Mouse (Mus musculus): Measurements from ENCODE around the gene 9130230L23Rik.

Gene 9130230L23Rik

DNA sequence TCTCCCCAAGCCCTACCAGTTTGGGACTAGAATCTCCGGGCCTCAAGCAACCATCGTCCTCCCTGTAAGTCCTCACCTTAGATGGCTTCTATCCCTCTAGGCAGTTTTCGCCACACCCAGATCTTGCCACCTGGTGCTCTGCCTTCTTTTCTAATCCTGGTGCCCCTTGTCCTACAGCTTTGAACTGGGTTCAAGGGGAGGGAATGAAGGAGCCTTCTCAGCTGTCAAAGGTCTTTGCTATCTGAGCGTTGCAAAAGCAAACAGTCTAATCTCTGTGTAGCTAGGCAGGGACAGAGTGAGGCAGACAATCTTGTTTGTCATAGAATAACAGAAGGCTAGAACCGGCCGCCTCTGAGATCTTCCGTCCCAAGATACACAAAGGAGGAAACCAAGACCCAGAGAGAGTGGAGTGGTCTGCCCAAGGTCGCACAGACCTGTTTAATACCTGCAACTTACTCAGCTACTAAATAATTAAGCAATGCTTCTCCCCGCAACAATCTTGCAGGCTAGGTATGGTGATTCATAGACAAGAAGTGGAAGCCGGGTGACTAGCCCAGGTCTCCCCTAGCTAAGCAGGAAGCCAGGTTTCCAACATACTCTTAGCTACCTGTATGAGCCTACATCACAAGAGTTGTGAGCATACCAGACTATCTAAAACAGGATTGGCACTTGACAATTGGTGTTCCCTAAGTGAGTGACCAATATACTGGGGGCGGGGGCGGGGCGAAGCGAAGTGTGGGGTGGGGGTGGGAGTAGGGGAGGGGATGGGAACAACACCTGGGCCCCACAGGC, at the start of gene 9130230L23Rik:
TSS of gene 9130230L23Rik (minus strand) at position 152 of the 792 bp plus-strand sequence.
- DNase-seq (ENCODE audit: low spot score), result peak; percentile 19

DNA sequence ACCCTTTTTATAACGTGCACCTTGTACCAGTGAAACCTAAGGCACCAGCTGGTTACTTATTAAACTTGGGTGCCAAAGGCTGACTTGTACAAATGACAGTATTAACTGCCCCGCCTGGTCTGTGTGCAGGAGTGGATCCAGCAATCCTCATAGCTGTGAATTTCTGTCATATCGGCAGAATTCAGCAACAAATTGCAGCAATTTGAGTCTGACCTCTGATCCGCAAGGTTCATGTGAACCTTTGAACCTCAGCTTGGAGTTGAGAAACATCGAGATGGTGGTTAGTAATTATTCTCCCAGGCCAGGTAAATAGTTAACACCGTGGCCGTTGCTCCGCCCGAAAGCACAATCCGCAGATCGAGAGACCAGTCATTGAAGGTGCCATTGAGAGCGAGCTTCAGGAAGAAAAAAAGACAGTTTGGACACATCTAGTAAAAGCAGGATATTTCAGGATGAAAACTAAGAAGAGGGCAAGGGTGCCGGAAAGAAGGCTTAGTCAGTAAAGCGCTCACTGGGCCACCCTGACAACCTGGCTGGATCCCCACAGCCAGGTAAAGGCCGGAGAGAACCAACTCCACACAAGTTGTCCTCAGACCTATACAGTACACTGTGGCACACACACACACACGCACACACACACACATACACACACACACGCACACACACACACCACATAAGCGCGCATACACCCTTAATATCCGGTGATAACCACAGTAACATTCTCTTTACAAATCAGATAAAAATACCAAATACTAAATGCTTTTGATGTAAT, 48.9 kb upstream of the 9130230L23Rik start:
- no peak for DNase-seq (ENCODE audit: low spot score)

DNA sequence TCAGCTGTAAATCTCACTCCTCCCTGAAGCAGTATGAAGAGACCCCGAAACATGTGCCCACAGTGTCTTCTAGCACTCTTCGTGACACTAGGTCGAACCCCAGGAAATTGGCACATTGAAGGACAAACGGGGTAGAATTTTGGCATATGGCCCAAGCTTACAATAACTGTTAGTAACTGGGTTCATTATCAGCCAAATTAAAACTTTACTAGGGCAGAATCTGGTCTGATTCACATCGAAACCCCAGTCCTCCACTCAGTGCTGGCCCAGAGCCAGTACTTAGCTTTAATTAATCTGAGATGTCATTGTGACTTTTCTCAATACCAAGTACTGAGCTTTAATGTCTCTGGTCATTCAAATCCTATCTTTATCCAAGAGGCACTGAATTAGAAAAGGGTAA, 46.8 kb upstream of the 9130230L23Rik start:
- no peak for DNase-seq (ENCODE audit: low spot score)

DNA sequence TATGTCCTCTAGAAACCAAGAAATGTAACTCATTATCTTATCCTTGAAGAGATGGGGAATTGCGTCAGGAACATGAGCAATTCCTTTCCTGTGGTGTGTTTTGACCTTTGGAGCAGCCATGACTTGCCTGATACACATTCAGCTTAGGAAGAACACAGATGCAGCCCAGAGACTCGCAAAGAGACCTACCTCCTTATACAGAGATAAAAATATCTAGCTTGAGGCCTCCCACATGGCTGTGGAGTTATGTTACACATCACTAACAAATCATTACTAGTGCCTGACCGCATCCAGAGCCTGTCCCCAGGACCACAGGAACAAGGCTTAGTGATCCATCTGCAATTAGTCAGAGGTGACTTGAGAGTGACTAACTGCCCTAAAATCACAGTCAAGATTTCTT, 42.3 kb upstream of the 9130230L23Rik start:
- DNase-seq (ENCODE audit: low spot score), result no peak

DNA sequence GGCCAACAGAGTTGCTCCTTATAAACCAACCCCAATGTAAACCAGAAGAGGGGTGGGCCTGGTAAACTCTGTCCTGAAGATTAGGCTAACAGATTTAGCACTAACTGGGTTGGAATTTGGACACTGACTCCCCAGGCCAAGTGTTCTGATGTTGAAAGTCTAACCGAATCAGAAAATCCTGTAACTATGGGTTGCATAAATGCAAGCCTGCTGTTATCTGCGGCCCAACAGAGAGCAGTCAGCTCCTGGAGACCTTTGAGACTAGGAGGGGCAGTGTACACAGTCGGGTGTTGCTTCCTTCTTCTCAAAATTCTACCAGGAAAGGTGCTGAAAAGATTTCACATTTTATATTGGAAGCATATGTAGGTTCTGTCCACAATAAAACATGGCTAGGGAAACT, 39.8 kb upstream of the 9130230L23Rik start:
- no peak for DNase-seq (ENCODE audit: low spot score)

DNA sequence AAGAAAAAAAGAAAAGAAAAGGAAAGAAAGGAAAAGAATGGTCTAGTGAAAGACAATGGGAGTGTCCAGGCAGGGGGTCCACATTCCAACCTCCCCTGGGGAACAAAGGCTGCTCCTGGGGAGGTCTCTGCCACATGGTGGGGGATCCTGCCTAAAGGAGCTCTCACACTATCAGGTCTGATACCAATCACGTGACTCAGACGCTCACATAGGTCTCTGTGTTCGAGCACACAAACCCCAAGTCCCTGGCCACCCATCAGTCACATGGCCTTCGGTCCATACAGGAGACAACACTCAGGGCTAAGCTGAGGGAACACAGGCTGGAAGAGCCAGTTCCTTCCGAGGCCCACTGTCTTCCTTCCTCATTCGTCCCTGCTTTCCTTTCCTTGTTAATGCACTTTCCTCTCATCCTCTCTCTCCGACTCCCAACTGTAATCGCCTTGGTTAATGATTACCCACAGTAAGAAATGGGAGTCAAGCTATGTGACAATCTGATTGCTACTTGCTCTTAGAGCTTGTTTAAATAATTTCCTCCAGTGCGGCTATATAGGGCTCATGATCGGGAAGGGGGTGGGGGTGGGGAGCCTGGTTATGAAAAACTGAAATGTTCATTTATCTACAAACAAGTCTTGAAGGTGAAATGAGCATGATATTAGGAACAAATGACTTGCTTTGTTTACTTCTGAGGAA, 38.7 kb upstream of the 9130230L23Rik start:
- DNase-seq (ENCODE audit: low spot score), result no peak

DNA sequence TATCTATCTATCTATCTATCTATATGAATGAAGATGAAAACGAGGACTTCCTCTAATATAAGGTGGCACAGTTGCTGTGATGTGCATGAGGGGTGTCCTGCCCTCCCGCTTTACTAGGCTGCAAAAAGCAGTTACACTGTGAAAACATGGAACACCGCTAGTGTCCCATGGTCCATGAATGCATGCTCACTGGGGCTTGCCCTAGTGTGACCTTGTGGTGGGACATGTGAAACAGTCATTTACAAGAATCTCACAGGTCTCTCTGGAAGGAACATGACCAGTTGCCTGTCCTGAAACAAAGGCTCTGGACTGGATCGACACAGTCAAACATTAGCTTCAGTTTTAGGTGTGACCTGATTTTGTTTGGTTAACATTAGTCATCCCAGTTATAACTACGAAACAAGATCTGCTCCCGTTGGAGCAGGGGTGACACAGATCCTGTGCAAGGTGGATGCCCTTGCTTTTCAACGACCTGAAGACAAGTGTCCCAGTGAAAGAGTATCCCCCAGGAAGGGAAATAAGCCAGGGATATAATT, 36.7 kb upstream of the 9130230L23Rik start:
- no peak for DNase-seq (ENCODE audit: low spot score)

DNA sequence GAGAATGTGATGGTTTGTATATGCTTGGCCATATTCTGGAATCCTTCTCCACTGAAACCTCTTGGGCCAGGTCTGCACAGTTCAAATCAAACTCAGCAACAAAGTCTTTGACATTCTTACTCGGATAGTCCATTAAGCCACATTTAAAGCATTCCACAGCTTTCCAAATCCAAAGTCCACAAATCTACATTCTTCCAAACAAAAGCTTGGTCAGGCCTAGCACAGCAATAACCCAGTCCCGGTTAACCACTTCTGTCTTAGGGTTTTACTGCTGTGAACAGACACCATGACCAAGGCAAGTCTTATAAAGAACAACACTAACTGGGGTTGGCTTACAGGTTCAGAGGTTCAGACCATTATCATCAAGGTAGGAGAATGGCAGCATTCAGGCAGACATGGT, 35.7 kb upstream of the 9130230L23Rik start:
- no peak for DNase-seq (ENCODE audit: low spot score)

DNA sequence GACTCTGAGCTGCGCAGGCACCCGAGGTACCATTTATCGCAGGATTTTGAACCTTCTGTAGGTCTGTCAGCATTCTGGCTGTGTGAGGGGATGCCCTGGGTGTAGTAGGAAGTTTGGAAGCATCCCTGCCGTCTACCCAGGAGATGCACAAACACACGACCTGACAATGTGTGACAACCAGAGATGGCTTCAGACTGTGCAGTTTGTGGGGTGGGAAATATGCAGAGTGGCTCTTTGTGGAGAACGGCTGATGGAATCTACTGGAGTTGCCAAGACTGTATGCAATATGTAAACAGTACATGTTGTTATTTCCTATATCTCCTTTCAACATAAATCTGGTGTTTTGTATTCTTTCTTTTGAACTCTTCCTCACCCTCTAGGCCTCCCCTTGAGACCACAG, 33.0 kb upstream of the 9130230L23Rik start:
- no peak for DNase-seq (ENCODE audit: low spot score)

DNA sequence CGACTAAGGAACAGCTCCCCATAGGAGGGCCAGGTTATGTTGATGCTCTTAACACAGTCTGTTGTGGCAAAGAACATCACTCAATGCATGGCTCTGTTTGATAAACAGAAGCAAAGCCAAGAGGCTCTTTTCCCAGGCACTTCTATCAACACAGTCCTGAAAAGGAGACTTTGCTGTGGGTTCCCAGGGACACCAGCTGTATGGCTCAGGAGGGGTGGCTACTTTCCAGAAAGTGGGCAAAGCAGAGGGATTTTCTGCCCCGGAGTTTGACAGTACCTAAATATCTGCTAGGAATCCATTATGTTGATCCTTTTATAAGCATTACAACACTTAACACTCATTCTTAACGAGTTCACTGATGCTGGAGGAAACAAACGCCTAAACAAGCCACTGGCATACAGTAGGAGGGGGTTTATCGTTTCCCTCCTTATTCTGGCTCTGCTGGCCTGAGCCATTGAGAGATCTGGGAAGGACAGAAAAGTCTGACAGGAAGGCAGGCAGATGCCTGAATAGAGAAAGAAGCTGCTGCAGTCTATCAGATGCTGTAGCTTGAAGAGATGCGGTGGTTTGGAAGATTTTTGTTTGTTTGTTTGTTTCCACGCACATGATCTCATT, 32.5 kb upstream of the 9130230L23Rik start:
- DNase-seq (ENCODE audit: low spot score), result no peak

DNA sequence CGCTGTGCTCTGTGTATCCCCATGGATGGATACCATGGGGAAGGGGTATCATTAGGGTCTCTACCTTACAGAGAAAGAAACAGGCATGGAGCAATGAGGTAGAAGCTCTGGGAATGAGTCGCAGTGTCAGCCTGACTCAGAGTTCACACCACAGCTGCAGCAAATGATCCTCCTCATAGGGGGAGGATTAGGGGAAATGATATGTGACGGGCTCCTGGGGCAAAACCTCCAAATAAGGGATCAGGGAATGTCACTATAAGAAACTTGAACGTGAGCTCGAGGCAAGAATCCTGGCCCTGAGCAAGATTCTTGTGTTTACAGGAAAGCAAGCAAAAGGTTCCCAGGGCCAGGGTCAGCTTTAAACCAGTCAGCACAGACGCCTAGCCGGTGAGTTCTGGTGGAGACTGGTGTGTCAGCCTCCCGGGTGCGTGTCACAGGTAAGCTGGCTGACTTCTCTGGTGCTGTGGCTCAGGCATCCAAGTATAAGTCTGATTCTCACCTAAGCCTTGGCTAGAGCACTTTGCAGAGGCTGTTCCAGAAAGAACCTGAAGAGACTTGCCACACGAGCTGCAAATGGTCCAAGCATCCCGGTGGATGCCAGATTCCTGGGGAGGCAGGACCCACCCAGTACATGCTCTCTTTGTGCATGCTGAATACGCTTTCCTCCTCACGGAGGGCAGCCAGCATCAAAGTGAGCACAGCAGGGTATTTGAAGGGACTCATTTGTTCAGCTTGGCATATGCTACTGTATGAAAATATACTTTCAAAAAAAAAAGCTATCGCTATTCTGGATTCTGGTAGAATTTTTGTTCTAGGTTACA, 30.5 kb upstream of the 9130230L23Rik start:
- no peak for DNase-seq (ENCODE audit: low spot score)

DNA sequence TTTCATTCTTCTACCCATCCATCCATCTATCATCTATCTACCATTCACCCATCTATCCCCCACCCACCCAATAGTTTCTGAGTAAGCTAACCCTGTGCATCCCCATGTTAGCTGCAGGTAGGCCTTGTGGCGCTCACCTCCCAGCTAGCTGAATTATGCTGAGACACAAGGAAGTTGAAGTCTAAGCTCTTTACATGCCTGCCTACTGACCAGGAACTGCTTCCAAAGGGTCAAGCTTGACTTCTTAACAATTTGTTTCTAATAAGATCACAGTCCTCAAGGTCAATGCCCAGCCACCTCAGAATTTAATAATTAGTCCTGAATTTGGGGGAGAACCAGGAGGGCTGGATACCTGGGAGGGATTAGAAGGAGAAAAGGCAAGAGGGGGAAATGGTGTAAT, 28.7 kb upstream of the 9130230L23Rik start:
- DNase-seq (ENCODE audit: low spot score), result no peak

DNA sequence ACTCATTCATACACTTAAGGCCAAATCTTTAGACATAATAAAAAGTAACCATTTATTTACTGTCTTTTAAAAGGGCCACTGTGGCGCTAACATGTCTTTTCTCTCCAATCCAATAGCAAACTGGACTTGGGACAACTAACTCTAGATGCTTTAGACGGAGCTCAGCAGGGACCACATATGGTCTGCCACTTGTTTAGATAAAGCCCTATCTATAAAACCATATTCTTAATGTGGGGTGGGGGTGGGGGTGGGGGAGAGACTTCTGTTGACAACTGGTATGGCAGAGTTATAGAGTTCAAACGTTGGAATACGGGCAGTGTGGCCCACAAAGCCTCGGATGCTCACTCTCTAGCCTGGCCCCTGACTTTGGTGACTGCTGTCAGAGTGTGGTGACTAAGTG, 27.6 kb upstream of the 9130230L23Rik start:
- DNase-seq (ENCODE audit: low spot score), result no peak

DNA sequence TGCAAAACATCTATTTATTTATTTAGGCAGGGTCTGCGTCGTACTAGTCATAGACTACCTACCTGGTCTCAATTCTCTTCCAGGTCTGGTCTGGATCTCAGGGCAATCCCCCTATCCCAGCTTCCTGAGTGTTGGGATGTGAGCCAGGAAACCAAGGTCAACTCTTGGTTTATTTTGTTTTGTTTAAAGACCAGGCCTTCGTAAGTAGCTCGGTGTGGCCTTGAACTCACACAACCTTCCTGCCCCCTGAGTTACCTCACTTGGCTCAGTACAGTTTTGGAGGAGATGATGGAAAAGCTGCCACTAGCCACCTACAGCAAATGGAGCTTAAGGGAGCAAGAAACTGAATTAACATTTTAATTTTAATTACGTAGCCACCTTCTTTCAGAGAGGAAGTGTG, 24.1 kb upstream of the 9130230L23Rik start:
- no peak for DNase-seq (ENCODE audit: low spot score)

DNA sequence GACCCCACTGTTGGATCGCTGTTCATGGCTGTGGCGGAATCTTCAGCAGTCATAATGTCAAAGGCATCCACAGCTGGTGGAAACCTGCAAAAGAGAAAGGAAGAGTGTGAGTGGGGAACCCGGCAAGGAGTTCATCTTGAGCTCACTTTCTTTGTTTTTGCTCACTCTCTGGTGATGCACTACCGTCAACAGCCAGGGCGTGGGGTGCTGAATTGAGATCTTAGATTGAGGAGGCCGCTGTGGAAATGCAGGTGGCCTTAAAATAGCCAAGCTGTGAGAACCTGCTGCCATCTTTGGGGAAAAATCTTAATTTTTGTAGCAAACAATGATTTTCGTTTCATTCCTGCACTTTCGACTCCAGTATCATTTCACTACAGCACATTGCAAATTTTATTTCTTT, 23.1 kb upstream of the 9130230L23Rik start:
- no peak for DNase-seq (ENCODE audit: low spot score)

DNA sequence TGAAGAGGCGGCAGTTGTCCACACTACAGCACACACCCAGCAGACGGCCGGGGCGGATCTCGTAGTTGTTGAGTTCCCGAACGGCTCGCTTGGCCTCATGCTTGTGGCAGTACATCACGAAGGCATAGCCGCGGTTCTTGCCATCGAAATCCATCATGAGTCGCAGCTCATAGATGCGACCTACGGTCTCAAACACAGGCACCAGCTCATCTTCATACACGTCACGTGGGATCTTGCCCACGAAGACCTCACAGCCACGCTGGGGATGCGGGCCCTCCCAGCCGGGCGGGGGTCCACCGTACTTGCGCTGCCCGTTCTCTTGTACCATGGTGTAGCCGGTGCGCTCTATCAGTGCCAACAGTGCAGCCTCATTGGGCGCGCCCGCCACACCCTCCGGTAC, 22.7 kb upstream of the 9130230L23Rik start:
- no peak for DNase-seq (ENCODE audit: low spot score)

DNA sequence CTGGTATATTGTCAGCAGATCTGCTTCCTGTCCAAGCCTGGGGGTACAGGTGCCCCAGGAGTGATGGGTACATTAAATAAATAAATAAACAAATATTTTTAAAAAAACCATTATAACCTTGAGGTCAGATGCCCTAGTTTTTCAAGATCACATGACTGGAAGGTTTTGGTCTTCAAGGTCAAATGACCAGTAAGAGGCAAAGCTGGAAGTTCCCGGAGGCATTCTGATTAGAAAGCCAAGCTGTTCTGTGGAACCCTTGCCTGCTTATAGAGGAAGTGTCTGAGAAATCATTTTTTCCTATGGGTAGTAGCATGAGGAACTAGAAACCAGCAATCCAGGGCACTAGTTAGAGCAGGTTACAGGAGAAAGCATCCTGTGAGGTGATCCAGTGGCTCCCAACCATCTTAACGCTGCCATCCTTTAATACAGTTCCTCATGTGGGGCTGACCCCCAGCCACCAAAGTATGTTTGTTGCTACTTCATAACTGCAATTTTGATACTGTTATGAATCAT, 11.4 kb upstream of the 9130230L23Rik start:
- DNase-seq (ENCODE audit: low spot score), result no peak

DNA sequence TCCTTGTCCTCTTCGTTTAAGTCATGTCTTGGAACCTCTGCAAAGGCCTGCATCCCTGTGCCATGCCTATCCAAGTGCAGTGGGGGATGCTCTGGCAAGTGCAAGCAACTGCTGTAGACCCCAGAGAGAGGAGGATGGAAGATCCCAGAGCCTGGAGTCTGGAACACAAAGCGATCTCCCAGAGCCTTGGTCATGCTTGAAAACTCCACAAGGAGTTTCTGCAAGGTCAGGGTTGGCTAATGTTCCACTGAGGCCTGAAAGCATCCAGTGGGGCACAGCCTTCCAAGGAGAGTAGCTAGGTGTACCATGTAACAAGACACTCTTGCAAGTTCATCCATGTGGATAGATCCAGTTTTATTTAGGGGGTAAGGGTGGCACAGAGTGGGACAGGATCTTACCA, 10.4 kb upstream of the 9130230L23Rik start:
- no peak for DNase-seq (ENCODE audit: low spot score)

DNA sequence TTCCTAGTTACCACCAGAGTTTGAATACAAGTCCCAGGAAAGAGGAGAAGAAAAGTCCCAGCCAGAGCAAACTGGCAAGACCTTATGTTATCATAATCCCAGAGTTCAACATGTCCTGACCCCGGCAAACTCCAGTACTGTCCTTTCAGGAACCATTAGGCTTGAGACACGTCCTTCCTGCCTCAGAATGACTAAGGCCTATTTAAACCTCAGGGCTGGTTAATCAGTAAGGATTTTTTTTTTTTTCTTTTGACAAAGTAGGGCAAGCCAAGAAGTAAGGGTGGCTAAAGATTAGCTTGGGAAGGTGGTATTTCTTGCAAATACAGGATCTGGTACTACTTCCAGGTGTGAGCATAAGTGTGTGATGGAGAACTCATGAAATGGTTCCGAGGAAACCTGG, 9.9 kb upstream of the 9130230L23Rik start:
- DNase-seq (ENCODE audit: low spot score), result no peak

DNA sequence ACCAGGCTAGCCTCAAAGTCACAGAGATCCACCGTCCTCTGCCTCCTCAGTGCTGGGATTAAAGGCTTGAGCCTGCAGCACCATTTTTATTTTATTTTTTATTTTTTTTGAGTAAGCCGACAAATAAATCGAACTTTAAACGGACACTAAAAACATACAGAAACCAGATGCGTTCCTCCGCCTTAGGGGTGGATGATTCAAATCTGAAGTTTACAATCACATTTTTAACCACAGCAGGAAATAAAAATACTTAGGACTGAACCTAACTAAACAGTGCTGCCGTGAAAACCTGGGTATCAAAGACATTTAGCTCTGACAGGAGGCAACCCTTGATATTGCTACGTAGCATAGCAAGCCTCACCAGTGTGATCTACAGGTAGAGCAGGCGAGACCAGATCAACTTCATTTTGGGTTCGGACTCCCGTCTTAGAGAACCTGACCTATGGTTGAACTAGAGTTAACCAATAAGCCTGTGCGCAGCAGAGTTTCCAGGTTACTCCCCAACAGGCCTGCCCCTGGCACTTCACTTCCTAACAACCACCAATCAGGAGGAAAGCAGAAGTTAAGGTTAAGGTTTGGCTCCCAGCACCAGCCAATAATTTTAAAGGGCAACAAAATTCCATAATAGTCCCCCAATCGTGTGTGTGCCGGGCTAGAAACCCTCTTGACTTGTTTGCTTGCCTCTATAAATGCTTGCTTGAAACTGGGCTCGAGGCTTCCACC, 4.3 kb upstream of the 9130230L23Rik start:
- DNase-seq (ENCODE audit: low spot score), result peak; percentile 51
